Mouse (Mus musculus): Measurements from ENCODE around the gene Actr1a.

GRCm38 (mm10) chr19:46347146-46347545 is 48.4 kb downstream of the Actr1a start:
- TF ChIP-seq CTCF (IDR thresholded peaks at IDR 0.05; ENCODE audit: low read depth, low read length) (no peak), POLR2A (IDR thresholded peaks at IDR 0.05; ENCODE audit: insufficient read depth, low read length) (no peak)

All from ES-Bruce4 (cell line).